ENCODE assay signal across 8 mouse cellular contexts in the genomic region with DNA sequence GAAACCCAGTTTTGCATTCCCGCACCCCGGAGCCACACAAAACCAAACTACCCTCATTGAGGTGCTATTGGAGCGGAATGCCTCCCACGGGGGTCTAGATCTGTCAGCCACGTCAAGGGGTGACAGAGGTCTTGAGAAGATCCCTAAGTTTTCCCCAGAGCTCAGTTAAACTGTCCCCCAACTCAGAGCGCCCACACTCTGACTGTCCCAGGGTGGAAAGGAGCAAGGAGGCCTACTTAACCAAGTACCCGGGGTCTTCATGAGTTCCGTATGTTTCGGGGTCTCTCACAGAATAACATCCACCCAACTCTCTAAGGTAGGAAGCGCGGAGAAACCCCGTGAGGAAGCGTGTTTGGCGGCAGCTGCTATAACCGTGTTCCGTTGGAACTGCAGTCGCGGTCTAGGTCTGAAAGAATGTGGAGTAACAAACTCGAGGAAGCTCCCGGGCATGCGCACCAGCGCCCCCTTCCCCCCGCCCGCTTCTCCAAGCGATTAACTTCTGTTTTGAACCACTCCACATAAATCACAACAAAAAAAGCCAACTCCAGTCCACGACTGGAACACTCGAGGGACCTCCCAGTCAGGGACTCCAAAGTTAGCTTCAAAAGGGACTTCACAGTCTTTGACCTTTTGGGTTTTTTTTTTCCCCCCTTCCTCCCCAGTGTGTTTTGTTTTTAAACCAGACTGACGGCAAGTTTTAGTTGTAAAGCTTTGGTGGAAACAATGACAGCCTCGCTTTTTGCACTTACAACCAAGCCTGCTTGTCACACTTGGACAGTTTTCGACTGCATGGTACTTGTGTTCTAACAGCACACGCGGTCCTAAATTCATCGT. TPM values are rescaled to one million over a fixed set of nuclear protein-coding genes. Genes with fewer than 3 reads are reported as not detected.
DNase-seq lines count a peak whose midpoint lies in the region; ATAC-seq and TF ChIP-seq lines count a peak whose summit lies in the region.

No protein-coding gene starts in this region.

- H3K4me3 ChIP-seq in ES-Bruce4 (ENCODE audit: low read depth, low read length): peak overlapping the region; percentile 97
- peak overlapping the region; percentile 57 for H3K4me3 ChIP-seq in forebrain, embryonic 15.5 days

- no peak for TF ChIP-seq POLR2A in ES-Bruce4 (IDR thresholded peaks at IDR 0.05; ENCODE audit: insufficient read depth, low read length)

- peaks cover 20% of the 10 kb centered on the region for H3K36me3 ChIP-seq in ES-Bruce4 (ENCODE audit: control insufficient read depth, insufficient read depth, low read length, poor library complexity, severe bottlenecking)
- no peaks in the 10 kb centered on the region for H3K36me3 ChIP-seq in forebrain, embryonic 15.5 days

- no peaks in the 10 kb centered on the region for H3K9me3 ChIP-seq in ES-Bruce4 (replicated peaks; ENCODE audit: control insufficient read depth, insufficient read depth, low read length, poor library complexity, severe bottlenecking)
- no peaks in the 10 kb centered on the region for H3K9me3 ChIP-seq in forebrain, embryonic 15.5 days

- H3K9ac ChIP-seq in ES-Bruce4 (ENCODE audit: low read depth, poor library complexity, severe bottlenecking): peak overlapping the region; percentile 86
- peak overlapping the region; percentile 64 for H3K9ac ChIP-seq in forebrain, embryonic 15.5 days (replicated peaks)

- peaks cover 7% of the 10 kb centered on the region for H3K4me1 ChIP-seq in ES-Bruce4 (ENCODE audit: control insufficient read depth, insufficient read depth, low read length)
- H3K4me1 ChIP-seq in forebrain, embryonic 15.5 days: peaks cover 78% of the 10 kb centered on the region

- under 1% methylated on average over 33 of the region's 33 CpGs for WGBS in forebrain, embryonic 15.5 days

- ATAC-seq in forebrain, embryonic 15.5 days (replicated peaks): no peak
- ATAC-seq in hematopoietic stem cell, adult 5-6 weeks (replicated peaks in 1 of 2; ENCODE audit: insufficient read depth in 1 of 2, low FRiP score in 2 of 2, low TSS enrichment in 1 of 2, low read depth in 1 of 2, poor library complexity in 2 of 2, severe bottlenecking in 2 of 2): peak; percentile 11 to 15
- peak; percentile 21 for ATAC-seq in megakaryocyte, adult 5-6 weeks (ENCODE audit: poor library complexity, severe bottlenecking)

- peak overlapping the region; percentile 94 for H3K4me2 ChIP-seq in forebrain, embryonic 15.5 days (replicated peaks)

- TF ChIP-seq EP300 in ES-Bruce4 (IDR thresholded peaks at IDR 0.05; ENCODE audit: insufficient read depth, low read depth, low read length): no peak

- H3K27ac ChIP-seq in ES-Bruce4 (ENCODE audit: insufficient read depth, low read length): peak overlapping the region; percentile 89
- peak overlapping the region; percentile 78 for H3K27ac ChIP-seq in forebrain, embryonic 15.5 days (replicated peaks)

- no peaks in the 10 kb centered on the region for H3K27me3 ChIP-seq in ES-Bruce4 (ENCODE audit: control insufficient read depth, insufficient read depth, low read length, poor library complexity, severe bottlenecking)
- H3K27me3 ChIP-seq in forebrain, embryonic 15.5 days: peaks cover 15% of the 10 kb centered on the region

- no peak for TF ChIP-seq CTCF in ES-Bruce4 (IDR thresholded peaks at IDR 0.05; ENCODE audit: low read depth, low read length)

- DNase-seq in adrenal gland, postnatal 36 days: peak; percentile 95 to 97
- DNase-seq in layer of hippocampus, postnatal 14 days (ENCODE audit: low spot score in 2 of 2): peak; percentile 44 to 48
- peak; percentile 68 for DNase-seq in right cerebral cortex, postnatal 4 days
- DNase-seq in urinary bladder, postnatal 4 days (ENCODE audit: low spot score in 2 of 2): peak; percentile 87 to 94

RNA-seq across cellular contexts. Expression of a gene that starts 3.7 kb away (rescaled TPM):
- 218 and 227 TPM in 2 replicates for polyA plus RNA-seq in ES-Bruce4 (2011; ENCODE audit: insufficient read depth, insufficient read length, low read depth, missing spikeins)
- total RNA-seq in adrenal gland, postnatal 36 days (2021): 10 to 100 TPM; 42.0 to 48.8 TPM
- polyA plus RNA-seq in forebrain, embryonic 15.5 days (2015; fragmentation: Nextera tagmentation; extraction: Ambion mirVana): 12.4 and 14.1 TPM in 2 replicates
- 78.9 and 84.6 TPM in 2 replicates for total RNA-seq in hematopoietic stem cell, adult 5-6 weeks (2017)
- 1 to 10 TPM; 2.3 to 3.1 TPM for total RNA-seq in layer of hippocampus, postnatal 14 days (2021)
- total RNA-seq in megakaryocyte, adult 5-6 weeks (2015): 30.7 and 40.4 TPM in 2 replicates
- total RNA-seq in megakaryocyte, adult 5-6 weeks (2017): 15.8 and 21.6 TPM in 2 replicates

Comparison
In these comparisons a context has a peak if more than half of its experiments do, and no peak if none do; other contexts are left out.
1. DNase-seq: peak in every context shown above with its lines; median percentile 96 in adrenal gland, postnatal 36 days; 90 in urinary bladder, postnatal 4 days; 68 in right cerebral cortex, postnatal 4 days; 46 in layer of hippocampus, postnatal 14 days.
2. RNA of a gene that starts 3.7 kb away (total RNA-seq): 78.9 to 84.6 TPM in hematopoietic stem cell, adult 5-6 weeks, 42.0 to 48.8 TPM in adrenal gland, postnatal 36 days and 15.8 to 40.4 TPM in megakaryocyte, adult 5-6 weeks; 2.3 to 3.1 TPM in layer of hippocampus, postnatal 14 days; every median in the first group is over 4 times any median in the second.